Mouse (Mus musculus): ENCODE data around the gene Cdkal1.

DNA sequence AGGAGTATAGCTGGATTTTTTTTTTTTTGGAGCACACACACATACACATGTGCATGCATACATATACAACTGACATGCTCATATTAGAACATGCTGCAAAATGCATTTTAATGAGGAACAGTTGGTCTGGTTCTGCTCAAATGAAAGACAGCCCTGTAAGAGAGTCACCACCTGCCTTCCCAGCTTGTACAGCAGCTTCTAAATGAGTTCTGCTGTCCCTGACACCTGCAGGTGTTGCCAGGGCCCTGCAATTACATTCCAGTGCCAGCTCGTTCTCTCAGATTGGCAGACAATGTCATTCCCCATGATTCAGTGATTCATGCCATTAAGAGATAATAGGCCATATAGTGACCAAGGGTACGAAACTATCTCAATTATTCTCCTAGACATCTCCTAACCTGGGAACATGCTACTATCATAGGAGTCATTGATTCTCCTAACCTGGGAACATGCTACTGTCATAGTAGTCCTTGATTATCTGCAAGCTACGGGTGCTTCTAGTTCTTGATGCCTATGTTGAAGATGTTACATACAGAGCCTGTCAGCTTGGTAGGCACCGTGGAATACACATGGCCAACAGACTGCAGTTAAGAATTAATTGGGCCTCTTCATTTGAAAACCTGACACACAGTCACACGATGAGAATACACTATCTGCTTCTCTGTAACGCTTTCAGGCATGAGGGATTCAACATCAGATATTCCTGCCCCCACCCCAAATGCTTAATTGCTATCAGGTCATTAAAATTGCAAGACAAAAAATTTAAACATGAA, 522.6 kb downstream of the Cdkal1 start:
- TF ChIP-seq POLR2A (IDR thresholded peaks at IDR 0.05; ENCODE audit: borderline replicate concordance, extremely low read depth, insufficient read depth, insufficient read length, poor library complexity, severe bottlenecking) (no peak), CTCF (IDR thresholded peaks at IDR 0.05; ENCODE audit: borderline replicate concordance, extremely low read depth, insufficient read depth, insufficient read length) (no peak)

Data from brain, embryonic 14.5 days (tissue).